Mouse (Mus musculus) embryonic facial prominence, embryonic 13.5 days (tissue): Measurements from ENCODE around the gene Olfr885. TPM values are rescaled to one million over a fixed set of nuclear protein-coding genes. Genes with fewer than 3 reads are reported as not detected.

Experiments used
- ATAC-seq: fragments of 200-750 bp; cut with Nextera tagmentation; 2 replicates; pipeline ENCODE4 v1.8.0; 2017; ENCODE audit warnings: low read depth; ENCODE audit not compliant: insufficient number of reproducible peaks, insufficient read depth, low FRiP score, low TSS enrichment
- H3K27ac ChIP-seq: fragments of 300-500 bp; sonication (generic); 2 replicates; pipeline ENCODE4 v1.5.1; 2015; ENCODE audit warnings: moderate library complexity, mild to moderate bottlenecking, inconsistent platforms
- H3K27me3 ChIP-seq: fragments of 300-500 bp; sonication (generic); 2 replicates; pipeline ENCODE4 v1.6.1; 2015; ENCODE audit warnings: mild to moderate bottlenecking, inconsistent platforms
- H3K36me3 ChIP-seq: fragments of 300-500 bp; sonication (generic); 2 replicates; pipeline ENCODE4 v1.6.1; 2015; ENCODE audit warnings: mild to moderate bottlenecking, inconsistent platforms
- H3K4me1 ChIP-seq: fragments of 300-500 bp; sonication (generic); 2 replicates; pipeline ENCODE4 v1.6.1; 2015; ENCODE audit warnings: inconsistent platforms
- H3K4me2 ChIP-seq: fragments of 300-500 bp; sonication (generic); 2 replicates; pipeline ENCODE4 v1.6.1; 2015; ENCODE audit warnings: moderate library complexity, mild to moderate bottlenecking, inconsistent platforms
- H3K4me3 ChIP-seq: fragments of 300-500 bp; sonication (generic); 2 replicates; pipeline ENCODE4 v1.5.1; 2015; ENCODE audit warnings: mild to moderate bottlenecking, inconsistent platforms
- H3K9ac ChIP-seq: fragments of 300-500 bp; sonication (generic); 2 replicates; pipeline ENCODE4 v1.6.1; 2015; ENCODE audit warnings: mild to moderate bottlenecking, inconsistent platforms
- H3K9me3 ChIP-seq: fragments of 300-500 bp; sonication (generic); 2 replicates; pipeline ENCODE4 v1.6.1; 2016; ENCODE audit warnings: inconsistent platforms
- WGBS: fragments of 180-500 bp; shearing (Covaris S2); methylation state at CpG from one replicate; pipeline ENCODE4 v1.1.7; 2015; ENCODE audit warnings: mixed read lengths; 5-methylcytosine and 5-hydroxymethylcytosine counted together
- polyA plus RNA-seq: library from polyadenylated mRNA; unstranded; fragments of >200 nt; fragmentation: Nextera tagmentation; extraction: Ambion mirVana; gene quantifications from 2 replicates; pipeline ENCODE4 v1.2.1, GENCODE M21; 2015

Gene Olfr885
- not detected in 2 replicates for polyA plus RNA-seq

GRCm38 (mm10) chr9:38061022-38061421, at the start of gene Olfr885:
TSS of gene Olfr885 (plus strand) at chr9:38061322.
- Histone ChIP-seq H3K27ac (no peak within 1 kb of the TSS), H3K27me3 (no peaks in the 10 kb centered on the region), H3K9me3 (no peaks in the 10 kb centered on the region), H3K36me3 (no peaks in the 10 kb centered on the region), H3K9ac (no peak within 1 kb of the TSS), H3K4me1 (no peaks in the 10 kb centered on the region), H3K4me3 (no peak within 1 kb of the TSS), H3K4me2 (no peak within 1 kb of the TSS)
- no peak for ATAC-seq
- 86% methylated on average over 3 of the region's 3 CpGs for WGBS

- H3K27ac ChIP-seq, result no peak within 1 kb of the TSS
- no peak within 1 kb of the TSS for H3K9ac ChIP-seq
- no peak within 1 kb of the TSS for H3K4me3 ChIP-seq
- WGBS, result 83% methylated on average over 1 of the region's 1 CpGs
- H3K4me2 ChIP-seq, result no peak within 1 kb of the TSS
- no peaks in the 10 kb centered on the region for H3K9me3 ChIP-seq
- no peaks in the 10 kb centered on the region for H3K27me3 ChIP-seq
- no peaks in the 10 kb centered on the region for H3K4me1 ChIP-seq
- no peak for ATAC-seq
- H3K36me3 ChIP-seq, result no peaks in the 10 kb centered on the region
Measured at GRCm38 (mm10) chr9:38025508-38025907, 35.6 kb upstream of the Olfr885 start, which contains the start of gene Olfr883. TSS of gene Olfr883 (plus strand) at chr9:38025808.

GRCm38 (mm10) chr9:38046255-38046654, 14.9 kb upstream of the Olfr885 start, which contains the start of gene Olfr884:
TSS of gene Olfr884 (plus strand) at chr9:38046555.
- H3K9me3 ChIP-seq, result no peaks in the 10 kb centered on the region
- H3K4me1 ChIP-seq, result no peaks in the 10 kb centered on the region
- H3K36me3 ChIP-seq, result no peaks in the 10 kb centered on the region
- H3K27me3 ChIP-seq, result no peaks in the 10 kb centered on the region
- no peak within 1 kb of the TSS for H3K9ac ChIP-seq
- no peak within 1 kb of the TSS for H3K4me3 ChIP-seq
- 60% methylated on average over 1 of the region's 1 CpGs for WGBS
- H3K27ac ChIP-seq, result no peak within 1 kb of the TSS
- ATAC-seq, result no peak
- no peak within 1 kb of the TSS for H3K4me2 ChIP-seq

GRCm38 (mm10) chr9:38083772-38084171, 22.6 kb downstream of the Olfr885 start, which contains the start of gene Olfr887:
TSS of gene Olfr887 (plus strand) at chr9:38084072.
- Histone ChIP-seq H3K4me1 (no peaks in the 10 kb centered on the region), H3K9ac (no peak within 1 kb of the TSS), H3K36me3 (no peaks in the 10 kb centered on the region), H3K9me3 (no peaks in the 10 kb centered on the region), H3K27ac (no peak within 1 kb of the TSS), H3K4me2 (no peak within 1 kb of the TSS), H3K27me3 (no peaks in the 10 kb centered on the region), H3K4me3 (no peak within 1 kb of the TSS)
- no peak for ATAC-seq
- WGBS, result 90% methylated on average over 1 of the region's 1 CpGs

- H3K4me2 ChIP-seq, result no peak within 1 kb of the TSS
- no peaks in the 10 kb centered on the region for H3K4me1 ChIP-seq
- WGBS, result 73% methylated on average over 1 of the region's 1 CpGs
- H3K36me3 ChIP-seq, result no peaks in the 10 kb centered on the region
- H3K9me3 ChIP-seq, result no peaks in the 10 kb centered on the region
- H3K4me3 ChIP-seq, result no peak within 1 kb of the TSS
- no peak within 1 kb of the TSS for H3K9ac ChIP-seq
- H3K27me3 ChIP-seq, result no peaks in the 10 kb centered on the region
- no peak for ATAC-seq
- no peak within 1 kb of the TSS for H3K27ac ChIP-seq
Measured at GRCm38 (mm10) chr9:38107828-38108227, 46.7 kb downstream of the Olfr885 start, which contains the start of gene Olfr888. TSS of gene Olfr888 (plus strand) at chr9:38108128.

Other genes starting within 250 kb of the Olfr885 start
- gene Olfr877, start 207.1 kb upstream of the Olfr885 start, polyA plus RNA-seq, result not detected in 2 replicates
- 0.04 TPM in 1 of 2 replicates, not detected in the other for gene Olfr145, start 164.6 kb upstream of the Olfr885 start, polyA plus RNA-seq
- not detected in 2 replicates for gene Olfr878, start 143.5 kb upstream of the Olfr885 start, polyA plus RNA-seq
- gene Olfr881, start 69.5 kb upstream of the Olfr885 start, polyA plus RNA-seq, result not detected in 2 replicates
- gene Olfr883, start 35.5 kb upstream of the Olfr885 start, polyA plus RNA-seq, result not detected in 2 replicates
- 0.18 TPM in 1 of 2 replicates, not detected in the other for gene Olfr884, start 14.8 kb upstream of the Olfr885 start, polyA plus RNA-seq
- gene Olfr887, start 22.8 kb downstream of the Olfr885 start, polyA plus RNA-seq, result not detected in 2 replicates
- gene Olfr888, start 46.8 kb downstream of the Olfr885 start, polyA plus RNA-seq, result not detected in 2 replicates
- gene Olfr889, start 53.9 kb downstream of the Olfr885 start, polyA plus RNA-seq, result 0.04 and 0.11 TPM in 2 replicates
- gene Olfr890, start 81.2 kb downstream of the Olfr885 start, polyA plus RNA-seq, result not detected in 2 replicates
- gene Olfr891, start 119.5 kb downstream of the Olfr885 start, polyA plus RNA-seq, result not detected in 2 replicates
- gene Olfr893, start 147.0 kb downstream of the Olfr885 start, polyA plus RNA-seq, result 0.14 TPM in 1 of 2 replicates, not detected in the other
- not detected in 2 replicates for gene Olfr894, start 156.7 kb downstream of the Olfr885 start, polyA plus RNA-seq
- not detected in 2 replicates for gene Olfr143, start 191.5 kb downstream of the Olfr885 start, polyA plus RNA-seq
- gene Olfr895, start 206.5 kb downstream of the Olfr885 start, polyA plus RNA-seq, result not detected in 2 replicates
- not detected in 2 replicates for gene Olfr896-ps1, start 229.8 kb downstream of the Olfr885 start, polyA plus RNA-seq